Mouse (Mus musculus) ES-E14 (cell line): ENCODE results near the gene Psd4. TPM values are rescaled to one million over a fixed set of nuclear protein-coding genes. Genes with fewer than 3 reads are reported as not detected.

Experiments used
- DNase-seq: peaks from one replicate; pipeline ENCODE4 v3.0.0-alpha.2; 2013; ENCODE audit warnings: low read depth, low spot score
- H3K27ac ChIP-seq: 2 replicates; pipeline ENCODE4 v1.5.1; 2012; ENCODE audit warnings: low read depth, mild to moderate bottlenecking, low read length, moderate library complexity, mixed read lengths; ENCODE audit not compliant: poor library complexity, insufficient read depth, severe bottlenecking
- H3K36me3 ChIP-seq: 2 replicates; pipeline ENCODE4 v1.6.1; 2012; ENCODE audit warnings: mild to moderate bottlenecking, low read length, moderate library complexity, mixed read lengths; ENCODE audit not compliant: control insufficient read depth, poor library complexity, insufficient read depth, severe bottlenecking
- H3K4me1 ChIP-seq, 2 experiments: fragments of 150-350 bp in 1 of 2; sonication (generic) in 1 of 2; 2 replicates each; pipeline ENCODE4 v1.6.1; 2012; ENCODE audit warnings: low read length in 2 of 2, mild to moderate bottlenecking in 1 of 2, mixed read lengths in 1 of 2; ENCODE audit not compliant: control insufficient read depth in 2 of 2, insufficient read depth in 2 of 2, poor library complexity in 1 of 2
- H3K4me3 ChIP-seq, 2 experiments: fragments of 150-350 bp in 1 of 2; sonication (generic) in 1 of 2; 2 replicates each; pipeline ENCODE4 v1.5.1; 2012; ENCODE audit warnings: low read length in 2 of 2, low read depth in 1 of 2, mild to moderate bottlenecking in 1 of 2, mixed read lengths in 1 of 2; ENCODE audit not compliant: insufficient read depth in 1 of 2, poor library complexity in 1 of 2, severe bottlenecking in 1 of 2
- H3K9ac ChIP-seq: 2 replicates; pipeline ENCODE4 v1.6.1; 2012; ENCODE audit warnings: low read depth, mild to moderate bottlenecking, low read length, mixed read lengths; ENCODE audit not compliant: poor library complexity, insufficient read depth, severe bottlenecking
- H3K9me3 ChIP-seq: fragments of 150-350 bp; sonication (generic); 2 replicates; pipeline ENCODE4 v1.6.1; 2012; ENCODE audit warnings: low read depth, mild to moderate bottlenecking, low read length; ENCODE audit not compliant: control insufficient read depth, insufficient read depth
- CHD2 ChIP-seq: IDR thresholded peaks from 2 replicates; pipeline ENCODE4 v1.6.1; 2014; ENCODE audit warnings: mild to moderate bottlenecking, low read depth, low read length, inconsistent platforms
- HCFC1 ChIP-seq: IDR thresholded peaks from 2 replicates; pipeline ENCODE4 v1.6.1; 2012; ENCODE audit warnings: low read length, inconsistent platforms, borderline replicate concordance; ENCODE audit not compliant: insufficient read depth
- MAFK ChIP-seq: IDR thresholded peaks from 2 replicates; pipeline ENCODE4 v1.6.1; 2014; ENCODE audit warnings: mild to moderate bottlenecking, low read depth, low read length, inconsistent platforms; ENCODE audit not compliant: insufficient read depth
- ZC3H11A ChIP-seq: IDR thresholded peaks from 2 replicates; pipeline ENCODE4 v1.6.1; 2012; ENCODE audit warnings: low read depth, mild to moderate bottlenecking, inconsistent platforms, low read length, borderline replicate concordance
- ZNF384 ChIP-seq: IDR thresholded peaks from 2 replicates; pipeline ENCODE4 v1.6.1; 2012; ENCODE audit warnings: low read depth, low read length, inconsistent platforms
- in situ Hi-C, 2 experiments: fragments of 600-800 bp; cut with MboI; formaldehyde crosslinking; loops; one replicate each; pipeline ENCODE4 v1.15.1; 2025; ENCODE audit warnings: low sequenced_read_pairs in 2 of 2, inconsistent platforms in 1 of 2; ENCODE audit not compliant: unreplicated experiment in 2 of 2
- total RNA-seq: library from RNA; depleted of rRNA; stranded (reverse); fragments of 300-350 nt; gene quantifications from 2 replicates; pipeline ENCODE4 v1.2.3, GENCODE M21; 2012

Psd4 gene
- total RNA-seq, 1 experiment = 8.3 TPM

DNA sequence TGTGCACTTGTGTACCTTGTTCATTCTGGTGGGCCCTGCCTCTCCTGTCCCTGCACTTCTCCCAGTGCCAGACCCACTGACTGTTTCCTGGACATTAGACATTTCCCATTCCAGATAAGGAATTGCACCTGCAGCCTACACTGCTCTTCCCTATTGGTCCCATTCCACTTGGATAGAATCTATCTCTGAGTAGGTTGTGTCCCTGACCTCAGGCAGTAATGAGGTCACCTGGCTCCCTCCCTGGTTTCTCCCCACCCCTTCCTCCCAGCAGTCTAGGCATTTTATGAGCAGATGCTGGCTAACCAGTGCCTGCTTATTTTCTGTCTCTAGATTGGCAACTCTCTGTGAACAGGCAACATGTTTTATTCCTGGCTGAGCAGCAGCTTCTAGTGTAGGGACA is 17.0 kb downstream of the Psd4 start:
- H3K9me3 ChIP-seq = no peaks in the 10 kb centered on the region
- DNase-seq = no peak
- no peak overlapping the region for H3K4me3 ChIP-seq
- H3K4me1 ChIP-seq = peaks cover 4 to 8% of the 10 kb centered on the region in 2 experiments; a peak in 1 of 4 replicates
- TF ChIP-seq ZNF384 (no peak), MAFK (no peak), ZC3H11A (no peak), HCFC1 (no peak), CHD2 (no peak)
- no peaks in the 10 kb centered on the region for H3K36me3 ChIP-seq
- in situ Hi-C loops = no loop called here
- no peak overlapping the region for H3K9ac ChIP-seq
- H3K27ac ChIP-seq = no peak overlapping the region

DNA sequence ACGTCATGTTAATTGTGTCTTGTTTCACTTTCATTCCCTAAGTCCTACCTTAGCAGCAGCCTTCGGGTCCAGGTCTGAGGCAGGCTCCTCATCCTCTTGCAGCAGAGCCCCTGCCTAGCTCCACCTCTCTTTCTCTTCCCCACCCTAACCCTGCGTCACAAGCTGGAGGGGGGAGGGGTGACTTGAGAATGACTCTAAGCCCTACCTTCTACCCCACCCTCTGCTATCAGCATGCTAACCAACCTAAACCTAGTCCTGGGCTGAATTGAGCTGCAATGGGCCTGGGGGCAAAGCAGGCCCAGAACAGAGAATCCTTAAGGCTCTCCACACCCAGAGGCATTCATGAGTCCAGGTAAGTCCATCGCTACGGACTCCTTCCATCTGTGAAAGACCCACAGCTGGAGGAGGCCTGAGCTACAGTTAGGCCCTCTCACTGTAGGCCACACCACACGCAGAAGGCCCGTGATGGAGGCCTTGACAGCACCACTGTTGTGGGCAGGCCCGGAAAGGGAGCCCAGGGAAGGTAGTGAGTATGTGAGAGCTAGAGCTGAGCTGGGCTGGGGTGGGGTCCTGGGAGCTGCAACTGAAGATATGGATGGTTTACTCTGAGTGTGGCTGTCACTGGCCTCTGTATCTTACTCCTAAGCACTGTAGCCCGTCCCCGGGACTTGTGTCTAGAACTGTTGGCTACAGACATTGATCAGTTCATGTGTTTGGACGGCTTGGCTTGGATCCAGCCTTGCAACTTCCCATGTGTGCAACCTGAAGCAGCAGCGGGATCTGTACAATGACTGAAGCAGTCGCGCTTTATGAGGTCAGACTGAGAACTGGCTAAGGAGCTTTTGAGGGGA is 18.0 kb downstream of the Psd4 start:
- Histone ChIP-seq H3K4me3 (peak overlapping the region in 1 of 2 experiments; percentile 13; a peak in 1 of 4 replicates), H3K9me3 (no peaks in the 10 kb centered on the region), H3K4me1 (peaks cover 4 to 8% of the 10 kb centered on the region in 2 experiments; a peak in 1 of 4 replicates), H3K27ac (no peak overlapping the region), H3K9ac (peak overlapping the region; percentile 19; the same call in 1 of the 2 replicates), H3K36me3 (no peaks in the 10 kb centered on the region)
- in situ Hi-C loops = no loop called here
- TF ChIP-seq ZC3H11A (no peak), CHD2 (no peak), HCFC1 (no peak), ZNF384 (no peak), MAFK (no peak)
- DNase-seq = peak; percentile 39

DNA sequence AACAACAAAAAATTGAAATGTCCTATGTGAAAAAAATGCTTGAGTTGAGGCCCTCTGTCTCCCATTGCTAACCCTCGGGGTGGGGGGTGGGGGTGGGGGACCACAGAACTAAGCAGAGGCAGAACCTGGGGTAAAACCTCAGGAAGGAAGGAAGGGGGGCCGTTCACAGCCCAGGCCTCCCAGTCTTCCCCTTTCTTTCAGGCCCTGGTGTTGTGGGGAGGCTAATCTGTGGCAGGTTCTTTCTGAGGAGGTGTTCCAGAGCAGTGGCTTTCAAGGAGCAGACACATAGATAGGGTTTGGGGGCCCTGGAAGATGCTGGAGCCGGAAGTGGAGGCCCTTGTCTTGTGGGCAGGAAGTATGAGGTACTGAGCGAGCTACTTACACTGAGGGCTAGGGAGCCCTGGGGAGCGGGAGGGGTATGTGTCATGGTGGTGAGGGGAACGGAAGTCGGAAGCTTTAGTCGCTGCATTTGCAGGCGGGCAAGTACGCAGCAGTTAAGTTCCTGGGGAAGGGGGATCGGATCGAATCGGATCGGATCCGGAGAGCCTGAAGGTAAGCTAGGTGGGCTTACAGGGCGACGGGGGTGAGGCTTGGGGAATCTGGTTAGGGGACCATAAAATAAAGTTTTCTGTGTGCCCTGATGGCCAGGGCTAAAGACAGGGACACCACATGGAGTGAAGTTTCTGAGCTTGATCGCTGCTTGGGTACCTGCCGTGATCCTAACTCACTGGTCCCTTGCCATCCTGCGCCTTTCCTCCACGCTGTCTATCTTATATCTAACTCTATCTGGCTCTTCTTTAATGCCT is 19.0 kb downstream of the Psd4 start:
- peak overlapping the region in 1 of 2 experiments; percentile 21; a peak in 1 of 4 replicates for H3K4me3 ChIP-seq
- H3K4me1 ChIP-seq = peaks cover 4 to 8% of the 10 kb centered on the region in 2 experiments; a peak in 1 of 4 replicates
- no peak for DNase-seq
- in situ Hi-C loops = no loop called here
- H3K9me3 ChIP-seq = no peaks in the 10 kb centered on the region
- H3K36me3 ChIP-seq = no peaks in the 10 kb centered on the region
- TF ChIP-seq CHD2 (no peak), MAFK (no peak), ZC3H11A (no peak), ZNF384 (no peak), HCFC1 (no peak)
- no peak overlapping the region for H3K27ac ChIP-seq
- no peak overlapping the region; the same call in 1 of the 2 replicates for H3K9ac ChIP-seq

DNA sequence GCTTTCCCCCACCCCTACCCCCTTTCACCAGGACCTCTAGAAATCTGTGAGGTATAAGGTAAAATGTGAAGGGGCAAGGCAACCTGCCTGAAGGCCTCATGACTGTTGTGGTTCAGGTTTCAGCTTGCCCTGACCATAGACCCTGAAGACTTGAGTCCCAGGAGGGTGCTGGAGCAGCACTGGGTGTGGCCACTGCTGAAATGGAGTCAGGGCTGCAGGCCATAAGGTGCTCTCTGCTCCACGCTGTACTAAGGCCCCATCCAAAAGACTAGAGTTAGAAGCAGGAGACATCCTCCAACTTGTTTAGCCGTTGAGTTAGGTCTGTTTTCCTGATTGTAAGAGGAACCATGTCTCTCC is 19.6 kb downstream of the Psd4 start:
- H3K36me3 ChIP-seq = no peaks in the 10 kb centered on the region
- no peaks in the 10 kb centered on the region for H3K9me3 ChIP-seq
- H3K9ac ChIP-seq = no peak overlapping the region
- no peak overlapping the region for H3K4me3 ChIP-seq
- in situ Hi-C loops = no loop called here
- peaks cover 4 to 8% of the 10 kb centered on the region in 2 experiments; a peak in 1 of 4 replicates for H3K4me1 ChIP-seq
- no peak overlapping the region for H3K27ac ChIP-seq
- no peak for DNase-seq
- no peak for TF ChIP-seq ZC3H11A
- no peak for TF ChIP-seq ZNF384
- no peak for TF ChIP-seq CHD2
- no peak for TF ChIP-seq MAFK
- TF ChIP-seq HCFC1 = no peak
